Mouse (Mus musculus) c-Kit-positive CD71-positive TER-119-positive erythroid progenitor cells, embryonic 14.5 days (primary cell): ENCODE measurements around the gene Erich6b.

Experiments
- DNase-seq: peaks from one replicate; pipeline ENCODE4 v3.0.0-alpha.2; 2013; ENCODE audit warnings: low spot score

Gene Erich6b

DNA sequence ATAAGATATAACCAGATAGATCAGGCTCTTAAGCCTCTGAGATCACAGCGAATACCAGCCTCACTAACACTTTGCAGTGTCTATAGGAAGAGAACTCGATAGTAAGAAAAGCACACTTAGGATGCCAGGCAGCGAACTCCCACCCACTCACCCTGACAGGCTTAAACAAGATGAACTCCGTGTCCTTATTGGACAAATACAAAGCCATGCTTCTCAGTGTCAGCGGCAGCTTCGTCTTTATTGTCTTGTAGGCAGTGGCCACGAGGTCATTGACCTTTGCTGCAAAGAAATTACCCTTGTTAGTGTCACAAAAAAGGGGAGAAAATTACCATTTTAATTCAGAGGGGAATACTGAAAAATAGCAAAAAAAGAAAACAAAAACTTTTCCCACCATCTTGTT lies 65.7 kb downstream of the Erich6b start:
- no peak for DNase-seq

DNA sequence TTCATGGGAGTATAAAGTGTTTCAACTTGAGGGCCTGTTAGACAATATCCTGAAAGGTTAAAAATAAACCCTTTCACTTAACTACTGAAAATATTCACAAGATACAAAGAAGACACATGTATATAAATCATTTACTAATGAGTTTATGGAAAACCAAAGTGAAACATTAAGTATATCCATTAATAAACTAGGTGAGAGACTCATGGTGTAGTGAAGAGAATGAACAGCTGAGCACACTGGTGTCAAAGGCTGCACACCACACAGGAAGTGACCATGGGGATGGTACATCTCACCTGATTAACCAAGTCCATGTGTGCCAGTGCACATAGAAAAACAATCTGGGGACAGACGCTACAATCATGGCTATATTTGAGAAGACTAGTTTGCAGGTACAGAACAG lies 66.9 kb downstream of the Erich6b start:
- no peak for DNase-seq

DNA sequence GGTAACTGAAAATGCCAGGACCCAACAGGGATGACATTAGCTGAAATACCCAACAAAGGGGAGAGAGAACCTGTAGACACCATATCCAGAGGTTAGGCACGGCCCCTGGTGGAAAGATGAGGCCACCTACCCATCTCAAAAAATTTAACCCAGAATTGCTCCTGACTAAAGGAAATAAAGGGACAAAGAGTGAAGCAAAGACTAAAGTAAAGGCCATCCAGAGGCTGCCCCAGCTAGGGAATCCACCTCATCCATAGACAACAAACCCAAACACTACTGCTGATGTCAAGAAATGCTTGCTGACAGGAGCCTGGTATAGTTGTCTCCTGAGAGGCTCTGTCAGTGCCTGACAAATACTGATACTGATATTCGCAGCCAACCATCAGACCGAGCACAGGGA lies 69.7 kb downstream of the Erich6b start:
- DNase-seq, result no peak

DNA sequence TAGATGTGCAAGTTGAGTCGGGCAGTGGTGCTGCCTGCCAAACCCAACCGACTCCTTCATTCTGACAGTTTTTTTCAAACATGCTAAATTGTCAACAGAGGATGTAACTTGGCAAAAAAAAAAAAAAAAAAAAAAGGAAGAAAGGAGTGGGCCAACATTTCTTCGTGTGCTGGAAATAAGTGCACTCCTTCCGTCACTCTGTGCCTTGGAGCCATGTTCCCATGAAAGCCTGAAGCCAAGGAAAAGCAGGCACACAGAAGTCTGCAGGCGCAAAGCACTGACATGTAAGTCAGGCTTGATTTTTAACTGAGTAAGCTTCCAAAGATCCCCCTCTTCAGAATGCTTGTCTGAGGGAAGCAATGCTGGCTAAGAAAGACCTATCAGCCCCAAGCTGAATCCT lies 70.6 kb downstream of the Erich6b start:
- no peak for DNase-seq

DNA sequence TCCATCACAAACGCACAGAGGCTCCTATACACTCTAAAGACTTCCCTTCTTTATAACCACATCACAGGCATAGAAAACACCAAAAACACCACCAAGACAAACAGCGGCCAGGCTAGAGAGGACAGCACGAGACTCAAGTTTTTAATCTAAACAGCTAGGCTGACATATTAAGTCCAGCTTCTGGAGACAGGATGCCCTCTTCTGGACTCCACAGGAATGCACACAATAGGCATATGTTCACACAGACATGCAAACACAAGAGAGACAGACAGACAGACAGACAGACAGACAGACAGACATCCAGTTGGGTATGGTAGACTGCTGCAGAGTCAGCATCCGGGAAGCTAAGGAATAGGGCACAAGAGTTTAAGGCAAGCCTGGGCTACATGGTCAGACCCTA lies 71.6 kb downstream of the Erich6b start:
- DNase-seq, result no peak

DNA sequence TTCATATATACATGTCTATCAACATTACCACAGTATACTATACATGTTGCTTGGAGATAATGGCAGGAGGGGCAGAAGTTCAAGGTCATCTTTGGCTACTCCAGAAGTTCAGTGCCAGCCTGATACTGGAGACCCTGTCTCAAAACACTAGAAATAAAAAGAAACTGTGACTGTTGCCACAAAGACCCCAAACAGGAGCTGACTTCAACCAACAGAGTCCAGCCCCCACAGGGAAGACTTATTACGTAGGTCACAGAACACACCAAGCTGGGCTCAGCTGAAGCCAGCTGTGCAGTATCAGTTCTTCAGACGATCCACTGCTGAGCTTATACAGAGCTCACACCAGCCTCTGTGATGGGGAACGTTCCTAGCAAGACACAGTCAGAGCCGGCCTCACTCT lies 74.4 kb downstream of the Erich6b start:
- DNase-seq, result no peak
